Mouse (Mus musculus): ENCODE data around the gene Phyhipl. TPM values are rescaled to one million over a fixed set of nuclear protein-coding genes. Genes with fewer than 3 reads are reported as not detected.

The Phyhipl gene
- total and polyA plus RNA-seq, 2 experiments from 2014 or later = 0.19 TPM; not detected in 1

DNA sequence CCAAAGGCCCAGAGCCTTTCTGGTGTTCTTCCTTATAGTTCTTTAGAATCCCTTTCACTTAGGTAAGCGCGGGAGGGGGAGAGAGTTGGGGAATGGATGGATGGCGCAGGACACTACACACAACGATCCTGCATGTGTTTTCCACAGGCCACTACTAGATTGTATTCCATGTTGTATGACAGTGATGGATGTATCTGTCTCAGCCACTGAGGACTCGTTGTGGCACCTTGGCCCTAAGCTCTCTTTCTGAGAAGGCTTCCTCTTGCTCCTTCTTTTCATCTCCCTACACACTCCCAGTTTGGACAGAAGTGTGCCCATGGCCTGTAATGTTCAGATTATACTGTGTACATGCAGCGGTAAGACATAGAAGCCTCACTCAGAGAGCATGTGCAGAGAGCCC, 33.6 kb upstream of the Phyhipl start:
- no peak overlapping the region for H3K4me3 ChIP-seq (ENCODE audit: low read depth, low read length)
- H3K4me2 ChIP-seq (ENCODE audit: low read depth, low read length) = no peak overlapping the region
- H3K4me1 ChIP-seq (ENCODE audit: control insufficient read depth, insufficient read depth) = peaks cover 5% of the 10 kb centered on the region; the same call in 1 of the 2 replicates
- H3K9me3 ChIP-seq (replicated peaks; ENCODE audit: control insufficient read depth, low read length) = no peaks in the 10 kb centered on the region
- TF ChIP-seq EP300 (IDR thresholded peaks at IDR 0.05; ENCODE audit: low read depth) (no peak), CTCF (IDR thresholded peaks at IDR 0.05; ENCODE audit: low read depth) (no peak)
- DNase-seq (ENCODE audit: low spot score) (no peak), ATAC-seq (ENCODE audit: insufficient read depth, low read depth) (no peak)
- WGBS = 81% methylated on average over 6 of the region's 6 CpGs
- no peaks in the 10 kb centered on the region for H3K27me3 ChIP-seq (ENCODE audit: control insufficient read depth, insufficient read depth, low read length)
- H3K36me3 ChIP-seq (replicated peaks; ENCODE audit: control insufficient read depth, insufficient read depth, low read length) = no peaks in the 10 kb centered on the region
- no peak overlapping the region for H3K9ac ChIP-seq (replicated peaks; ENCODE audit: low read depth, low read length)
- no peak overlapping the region for H3K27ac ChIP-seq (ENCODE audit: low read depth)

DNA sequence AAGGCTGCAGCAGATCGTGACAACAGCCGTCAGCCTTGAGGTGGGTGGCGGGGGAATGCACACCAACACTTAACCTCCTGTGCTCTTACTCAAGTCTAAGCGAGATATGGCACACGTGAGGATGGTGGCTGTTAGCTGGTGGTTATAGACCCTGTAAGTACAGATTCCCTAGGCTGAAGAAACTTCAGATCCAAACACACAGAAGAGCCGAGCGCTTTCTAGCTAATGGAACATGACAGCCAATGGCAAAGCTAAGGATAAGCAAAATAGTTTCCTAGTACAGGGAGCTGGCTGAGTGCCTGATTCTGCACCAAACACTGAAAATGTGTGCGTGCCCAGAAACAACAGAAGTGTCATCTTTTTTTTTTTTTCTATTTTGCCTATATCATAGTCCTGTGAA, 33.1 kb upstream of the Phyhipl start:
- H3K9ac ChIP-seq (replicated peaks; ENCODE audit: low read depth, low read length) = no peak overlapping the region
- DNase-seq (ENCODE audit: low spot score) (no peak), ATAC-seq (ENCODE audit: insufficient read depth, low read depth) (no peak)
- no peak for TF ChIP-seq EP300 (IDR thresholded peaks at IDR 0.05; ENCODE audit: low read depth)
- no peak for TF ChIP-seq CTCF (IDR thresholded peaks at IDR 0.05; ENCODE audit: low read depth)
- no peaks in the 10 kb centered on the region for H3K36me3 ChIP-seq (replicated peaks; ENCODE audit: control insufficient read depth, insufficient read depth, low read length)
- H3K4me3 ChIP-seq (ENCODE audit: low read depth, low read length) = no peak overlapping the region
- no peaks in the 10 kb centered on the region for H3K9me3 ChIP-seq (replicated peaks; ENCODE audit: control insufficient read depth, low read length)
- H3K27me3 ChIP-seq (ENCODE audit: control insufficient read depth, insufficient read depth, low read length) = no peaks in the 10 kb centered on the region
- no peak overlapping the region for H3K4me2 ChIP-seq (ENCODE audit: low read depth, low read length)
- peaks cover 5% of the 10 kb centered on the region; the same call in 1 of the 2 replicates for H3K4me1 ChIP-seq (ENCODE audit: control insufficient read depth, insufficient read depth)
- H3K27ac ChIP-seq (ENCODE audit: low read depth) = no peak overlapping the region
- WGBS = 46% methylated on average over 8 of the region's 8 CpGs

DNA sequence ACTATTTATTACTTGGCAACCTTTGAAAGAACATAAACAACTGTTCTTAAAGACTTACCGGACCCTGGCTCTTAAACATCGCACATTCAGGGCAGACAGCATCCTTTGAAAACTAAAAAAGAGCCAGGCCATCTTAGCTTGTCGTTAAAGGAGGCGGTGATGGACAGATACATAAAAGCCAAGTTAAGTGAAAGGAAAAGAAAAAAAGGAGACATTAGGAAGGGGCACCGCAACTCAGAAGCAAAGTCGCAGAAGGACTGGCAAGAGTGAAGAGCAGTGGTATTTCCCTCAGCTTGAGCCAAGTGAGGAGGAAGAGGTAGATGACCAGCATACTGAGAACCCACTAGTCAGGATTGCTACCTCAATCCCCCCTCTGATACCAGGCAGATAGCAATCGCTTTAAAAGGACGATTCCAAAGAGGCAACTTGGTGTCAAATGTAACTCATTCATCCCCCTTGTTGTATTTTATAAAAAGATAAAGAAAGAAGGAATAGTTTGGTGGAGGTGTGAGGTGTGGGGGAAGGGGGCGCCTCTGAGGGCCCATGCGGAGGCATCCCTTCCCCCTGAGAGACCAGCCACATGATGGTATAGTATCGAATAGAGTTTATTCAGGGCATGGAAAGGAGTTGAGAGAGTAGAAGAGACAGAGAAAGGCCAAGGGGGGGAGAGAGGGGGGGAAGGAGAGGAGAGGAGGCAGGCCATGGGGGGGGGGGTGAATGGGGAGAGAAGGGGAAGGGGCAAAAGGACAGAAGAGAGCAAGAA, 31.4 kb upstream of the Phyhipl start:
- no peak overlapping the region for H3K4me2 ChIP-seq (ENCODE audit: low read depth, low read length)
- TF ChIP-seq CTCF (IDR thresholded peaks at IDR 0.05; ENCODE audit: low read depth) (no peak), EP300 (IDR thresholded peaks at IDR 0.05; ENCODE audit: low read depth) (no peak)

DNA sequence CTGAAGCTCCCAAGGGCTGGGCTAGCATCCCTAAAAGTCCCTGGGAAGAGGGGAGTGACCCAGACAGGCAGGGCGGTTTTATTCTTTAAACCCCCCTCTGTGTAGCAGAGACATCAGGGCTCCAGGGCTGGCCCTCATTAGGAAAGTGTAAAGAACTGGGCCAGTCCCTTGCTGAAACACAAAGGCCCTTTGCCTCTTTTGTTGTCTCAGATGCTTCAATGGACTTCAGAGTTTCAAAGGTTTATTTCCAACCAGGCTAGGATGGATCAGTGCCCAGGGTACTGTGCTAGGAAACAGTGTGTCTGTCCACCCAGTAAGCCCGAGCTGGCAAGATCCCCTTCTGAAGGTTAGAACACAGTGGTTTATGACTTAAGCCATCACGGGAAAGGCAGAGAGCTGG, 30.7 kb upstream of the Phyhipl start:
- Histone ChIP-seq H3K9ac (replicated peaks; ENCODE audit: low read depth, low read length) (no peak overlapping the region), H3K9me3 (replicated peaks; ENCODE audit: control insufficient read depth, low read length) (no peaks in the 10 kb centered on the region), H3K27me3 (ENCODE audit: control insufficient read depth, insufficient read depth, low read length) (no peaks in the 10 kb centered on the region), H3K36me3 (replicated peaks; ENCODE audit: control insufficient read depth, insufficient read depth, low read length) (no peaks in the 10 kb centered on the region), H3K4me1 (ENCODE audit: control insufficient read depth, insufficient read depth) (peaks cover 5% of the 10 kb centered on the region; the same call in 1 of the 2 replicates), H3K4me3 (ENCODE audit: low read depth, low read length) (no peak overlapping the region), H3K27ac (ENCODE audit: low read depth) (no peak overlapping the region), H3K4me2 (ENCODE audit: low read depth, low read length) (no peak overlapping the region)
- 47% methylated on average over 3 of the region's 3 CpGs for WGBS
- TF ChIP-seq EP300 (IDR thresholded peaks at IDR 0.05; ENCODE audit: low read depth) (no peak), CTCF (IDR thresholded peaks at IDR 0.05; ENCODE audit: low read depth) (no peak)
- ATAC-seq (ENCODE audit: insufficient read depth, low read depth) (no peak), DNase-seq (ENCODE audit: low spot score) (no peak)

More for the DNA sequence above, 31.4 kb upstream of the Phyhipl start:
- DNase-seq (ENCODE audit: low spot score) (no peak), ATAC-seq (ENCODE audit: insufficient read depth, low read depth) (no peak)
- H3K4me3 ChIP-seq (ENCODE audit: low read depth, low read length) = no peak overlapping the region
- no peak overlapping the region for H3K27ac ChIP-seq (ENCODE audit: low read depth)
- H3K9ac ChIP-seq (replicated peaks; ENCODE audit: low read depth, low read length) = no peak overlapping the region
- H3K4me1 ChIP-seq (ENCODE audit: control insufficient read depth, insufficient read depth) = peaks cover 5% of the 10 kb centered on the region; the same call in 1 of the 2 replicates
- H3K36me3 ChIP-seq (replicated peaks; ENCODE audit: control insufficient read depth, insufficient read depth, low read length) = no peaks in the 10 kb centered on the region
- no peaks in the 10 kb centered on the region for H3K9me3 ChIP-seq (replicated peaks; ENCODE audit: control insufficient read depth, low read length)
- H3K27me3 ChIP-seq (ENCODE audit: control insufficient read depth, insufficient read depth, low read length) = no peaks in the 10 kb centered on the region
- 72% methylated on average over 11 of the region's 11 CpGs for WGBS

DNA sequence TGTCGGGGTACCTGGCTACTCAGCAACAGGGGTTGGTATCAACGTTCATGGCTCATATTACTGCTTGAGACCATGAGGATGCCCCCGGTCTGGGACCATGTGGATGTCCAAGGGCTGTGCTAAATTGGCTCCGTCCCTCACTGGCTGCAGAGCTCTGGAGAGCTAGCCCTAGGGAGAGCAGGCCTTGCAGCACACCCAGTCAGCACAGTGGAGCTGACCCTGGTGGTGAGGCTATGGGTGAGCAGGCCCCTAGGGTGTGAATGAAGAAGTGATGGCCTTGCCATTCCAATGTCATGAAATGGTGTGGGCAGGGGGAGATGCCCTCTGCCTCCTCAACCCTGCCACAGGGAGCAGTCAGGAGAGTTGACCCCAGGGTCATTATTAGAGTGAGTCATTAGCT, 27.7 kb upstream of the Phyhipl start:
- no peak for DNase-seq (ENCODE audit: low spot score)
- Histone ChIP-seq H3K4me3 (ENCODE audit: low read depth, low read length) (no peak overlapping the region), H3K27ac (ENCODE audit: low read depth) (no peak overlapping the region), H3K9me3 (replicated peaks; ENCODE audit: control insufficient read depth, low read length) (no peaks in the 10 kb centered on the region), H3K4me1 (ENCODE audit: control insufficient read depth, insufficient read depth) (peaks cover 4% of the 10 kb centered on the region; the same call in 1 of the 2 replicates), H3K9ac (replicated peaks; ENCODE audit: low read depth, low read length) (no peak overlapping the region), H3K36me3 (replicated peaks; ENCODE audit: control insufficient read depth, insufficient read depth, low read length) (no peaks in the 10 kb centered on the region), H3K27me3 (ENCODE audit: control insufficient read depth, insufficient read depth, low read length) (no peaks in the 10 kb centered on the region), H3K4me2 (ENCODE audit: low read depth, low read length) (no peak overlapping the region)
- ATAC-seq (ENCODE audit: insufficient read depth, low read depth) = no peak
- 79% methylated on average over 4 of the region's 4 CpGs for WGBS
- TF ChIP-seq CTCF (IDR thresholded peaks at IDR 0.05; ENCODE audit: low read depth) (no peak), EP300 (IDR thresholded peaks at IDR 0.05; ENCODE audit: low read depth) (no peak)

DNA sequence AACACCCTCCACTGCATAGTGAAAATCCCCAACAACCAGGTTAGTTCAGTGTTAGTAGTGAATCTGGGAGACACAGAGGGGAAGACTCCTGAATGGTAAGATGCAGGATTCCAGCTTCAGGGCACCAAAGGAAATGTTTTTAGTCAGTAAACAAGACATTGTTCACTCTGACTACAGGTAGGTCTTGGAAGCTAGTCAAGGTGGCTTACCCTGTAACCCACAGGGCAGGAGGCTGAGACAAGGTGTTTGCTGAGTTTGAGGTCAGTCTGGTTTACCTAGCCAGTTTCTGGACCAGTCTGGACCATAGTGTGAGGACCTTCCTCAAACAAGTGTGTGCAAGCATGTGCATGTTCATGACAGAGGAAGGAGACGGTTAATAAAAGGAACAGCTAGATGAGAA, 22.2 kb upstream of the Phyhipl start:
- Histone ChIP-seq H3K36me3 (replicated peaks; ENCODE audit: control insufficient read depth, insufficient read depth, low read length) (no peaks in the 10 kb centered on the region), H3K27me3 (ENCODE audit: control insufficient read depth, insufficient read depth, low read length) (no peaks in the 10 kb centered on the region), H3K9ac (replicated peaks; ENCODE audit: low read depth, low read length) (no peak overlapping the region), H3K4me3 (ENCODE audit: low read depth, low read length) (no peak overlapping the region), H3K27ac (ENCODE audit: low read depth) (no peak overlapping the region), H3K4me2 (ENCODE audit: low read depth, low read length) (no peak overlapping the region), H3K4me1 (ENCODE audit: control insufficient read depth, insufficient read depth) (no peaks in the 10 kb centered on the region), H3K9me3 (replicated peaks; ENCODE audit: control insufficient read depth, low read length) (no peaks in the 10 kb centered on the region)
- ATAC-seq (ENCODE audit: insufficient read depth, low read depth) (no peak), DNase-seq (ENCODE audit: low spot score) (no peak)
- TF ChIP-seq CTCF (IDR thresholded peaks at IDR 0.05; ENCODE audit: low read depth) (no peak), EP300 (IDR thresholded peaks at IDR 0.05; ENCODE audit: low read depth) (no peak)
- WGBS = 86% methylated on average over 1 of the region's 1 CpGs
